Mouse (Mus musculus) bone marrow macrophage, adult 2 months (primary cell): ENCODE results near the gene Ovca2.
A peak's percentile ranks its signal among the peaks of the same experiment; 100 is the strongest.

Experiments
- CTCF ChIP-seq: IDR thresholded peaks from 2 replicates; pipeline ENCODE4 v1.5.1; 2012; ENCODE audit warnings: low read depth, mild to moderate bottlenecking, low read length, moderate library complexity
- POLR2A ChIP-seq: IDR thresholded peaks from 2 replicates; pipeline ENCODE4 v1.6.1; 2012; ENCODE audit warnings: mild to moderate bottlenecking, low read depth, low read length, borderline replicate concordance

- TF ChIP-seq POLR2A (no peak), CTCF (peak; percentile 63)
Measured at GRCm38 (mm10) chr11:75168590-75169361, 9.9 kb downstream of the Ovca2 start.
